Mouse (Mus musculus) G1E (cell line): ENCODE measurements around the gene Phc2.

ENCODE experiments used
- CTCF ChIP-seq: IDR thresholded peaks from 2 replicates; pipeline ENCODE4 v1.5.1; 2012; ENCODE audit warnings: low read depth, low read length, inconsistent platforms, mixed read lengths
- GATA1 ChIP-seq: IDR thresholded peaks from 2 replicates; pipeline ENCODE4 v1.6.1; 2012; ENCODE audit warnings: borderline replicate concordance, low read length, inconsistent platforms, mixed read lengths

DNA sequence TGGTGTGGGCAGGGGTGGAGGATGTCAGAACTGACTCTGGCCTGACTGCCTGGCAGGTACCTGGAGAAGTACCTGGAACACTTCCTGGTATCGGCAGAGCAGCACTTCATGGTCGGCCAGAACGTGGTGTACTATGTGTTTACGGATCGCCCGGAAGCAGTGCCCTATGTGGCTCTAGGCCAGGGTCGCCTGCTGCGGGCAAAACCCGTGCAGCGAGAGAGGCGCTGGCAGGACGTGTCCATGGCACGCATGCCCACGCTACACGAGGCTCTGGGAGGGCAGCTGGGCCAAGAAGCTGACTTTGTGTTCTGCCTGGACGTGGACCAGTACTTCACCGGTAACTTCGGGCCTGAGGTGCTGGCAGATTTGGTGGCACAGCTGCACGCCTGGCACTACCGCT lies 112.4 kb downstream of the Phc2 start:
- TF ChIP-seq GATA1: no peak
- no peak for TF ChIP-seq CTCF
